Mouse (Mus musculus): Measurements from ENCODE around the gene Gramd1b.

- TF ChIP-seq GATA1 (IDR thresholded peaks at IDR 0.05; ENCODE audit: low read length) (no peak), TAL1 (IDR thresholded peaks at IDR 0.05; ENCODE audit: low read length) (no peak)
Measured at GRCm38 (mm10) chr9:40397036-40397435, 134.1 kb downstream of the Gramd1b start.

Measured in erythroblast, embryonic 14.5 days (primary cell).